Mouse (Mus musculus) megakaryocyte, embryonic 14.5 days (primary cell): ENCODE measurements around the gene Ndufaf8.

Source experiments
- FLI1 ChIP-seq: IDR thresholded peaks from 2 replicates; pipeline ENCODE4 v1.6.1; 2012; ENCODE audit warnings: low read length, inconsistent platforms, mixed read lengths
- GATA1 ChIP-seq: IDR thresholded peaks from 3 replicates; pipeline ENCODE4 v1.6.1; 2012; ENCODE audit warnings: mixed read lengths, low read length, inconsistent platforms, borderline replicate concordance

GRCm38 (mm10) chr11:120072986-120073647 is 25.6 kb upstream of the Ndufaf8 start:
- no peak for TF ChIP-seq GATA1
- no peak for TF ChIP-seq FLI1
